Mouse (Mus musculus) stomach, postnatal 0 days (tissue): ENCODE measurements at regions not wholly inside any gene's neighbourhood (a gene's known extent, or its start where the extent isn't known, plus 50 kb on each side); places are given as distances from the start of the nearest gene placed in this dataset.

Experiments
- CTCF ChIP-seq: IDR thresholded peaks from 2 replicates; pipeline ENCODE4 v1.5.1; 2016; ENCODE audit warnings: antibody characterized with exemption, low read depth, mild to moderate bottlenecking, moderate library complexity
- EP300 ChIP-seq: optimal IDR thresholded peaks from 2 replicates; pipeline ENCODE3; 2016; ENCODE audit warnings: antibody characterized with exemption

DNA sequence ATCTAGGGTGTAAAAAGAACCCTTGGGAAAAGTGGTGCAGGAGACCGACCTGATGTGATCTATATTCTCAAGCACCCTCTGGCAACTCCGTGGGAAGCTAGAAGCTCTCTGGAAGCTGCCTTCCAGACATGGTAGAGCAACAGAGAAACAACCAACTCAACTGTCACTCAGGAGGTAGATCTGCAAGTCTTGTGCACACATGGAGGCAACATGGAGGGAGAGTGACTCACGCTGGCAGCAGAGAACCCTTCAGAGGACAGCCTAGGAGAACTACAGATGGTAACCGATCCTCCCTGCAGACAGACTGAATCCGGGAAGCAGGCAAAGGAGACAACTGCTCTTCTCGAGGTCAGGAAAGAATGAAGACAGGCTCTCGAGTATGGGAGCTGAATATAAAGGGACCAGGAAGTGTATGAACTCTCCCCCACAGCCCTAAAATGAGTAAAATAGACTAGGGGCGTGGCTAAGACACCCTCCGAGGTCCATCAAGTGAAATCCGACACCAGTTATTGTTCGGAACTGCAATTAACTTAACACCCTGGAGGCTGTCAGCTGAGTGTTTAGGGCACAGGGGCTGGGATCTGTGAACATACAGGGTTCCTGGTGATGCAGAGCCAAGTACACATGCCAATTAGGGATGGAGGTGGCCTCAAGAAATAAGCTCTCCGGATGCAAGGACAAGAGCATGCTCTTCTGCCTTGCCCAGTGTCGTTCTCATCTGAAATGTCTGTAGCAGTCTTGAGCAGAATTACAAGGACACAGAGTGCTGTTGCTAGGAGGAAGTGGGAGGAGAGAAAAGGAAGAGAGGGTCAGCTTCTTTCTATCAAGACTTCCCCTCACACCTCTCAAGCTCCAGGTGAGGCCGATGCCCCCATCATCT lies 93.5 kb downstream of the Fam168b start:
- no peak for TF ChIP-seq CTCF
- no peak for TF ChIP-seq EP300
